Mouse (Mus musculus) heart, embryonic 14.5 days (tissue): Measurements from ENCODE around the gene Olfr969. TPM values are rescaled to one million over a fixed set of nuclear protein-coding genes. Genes with fewer than 3 reads are reported as not detected.
"Not testable (repeated sequence)": the region's sequence is repeated elsewhere in the genome, so short reads cannot be mapped to it uniquely, and the experiment has no call there.

ENCODE experiments used
- ATAC-seq: fragments of 200-750 bp; cut with Nextera tagmentation; 2 replicates; pipeline ENCODE4 v1.8.0; 2017; ENCODE audit warnings: low read depth, moderate TSS enrichment; ENCODE audit not compliant: insufficient number of reproducible peaks, insufficient read depth, low FRiP score
- H3K27ac ChIP-seq, 2 experiments: fragments of 200-500 bp in 1 of 2; fragments of 300-500 bp in 1 of 2; sonication (generic) in 1 of 2; replicated peaks in 1 of 2; 2 replicates each; pipeline ENCODE4 v1.5.1; 2012 to 2014; ENCODE audit warnings: low read depth in 2 of 2, low read length in 2 of 2, control low read depth in 1 of 2, mild to moderate bottlenecking in 1 of 2, mixed read lengths in 1 of 2; ENCODE audit not compliant: control insufficient read depth in 1 of 2, insufficient read depth in 1 of 2
- H3K27me3 ChIP-seq: fragments of 300-500 bp; sonication (generic); 2 replicates; pipeline ENCODE4 v1.6.1; 2014; ENCODE audit warnings: mild to moderate bottlenecking, low read length, control low read depth; ENCODE audit not compliant: control insufficient read depth, insufficient read depth
- H3K36me3 ChIP-seq: fragments of 300-500 bp; sonication (generic); 2 replicates; pipeline ENCODE4 v1.6.1; 2014; ENCODE audit warnings: mild to moderate bottlenecking, control low read depth, low read length, mixed read lengths; ENCODE audit not compliant: control insufficient read depth, insufficient read depth
- H3K4me1 ChIP-seq, 2 experiments: fragments of 200-500 bp in 1 of 2; fragments of 300-500 bp in 1 of 2; sonication (generic) in 1 of 2; 2 replicates each; pipeline ENCODE4 v1.6.1; 2012 to 2014; ENCODE audit warnings: low read length in 2 of 2, control low read depth in 1 of 2, mixed read lengths in 1 of 2; ENCODE audit not compliant: control insufficient read depth in 2 of 2, insufficient read depth in 2 of 2
- H3K4me2 ChIP-seq: fragments of 300-500 bp; sonication (generic); 2 replicates; pipeline ENCODE4 v1.6.1; 2014; ENCODE audit warnings: mild to moderate bottlenecking, low read length
- H3K4me3 ChIP-seq, 2 experiments: fragments of 200-500 bp in 1 of 2; fragments of 300-500 bp in 1 of 2; sonication (generic) in 1 of 2; 2 replicates each; pipeline ENCODE4 v1.5.1; 2012 to 2014; ENCODE audit warnings: low read length in 2 of 2, mild to moderate bottlenecking in 2 of 2, control low read depth in 1 of 2, low read depth in 1 of 2, moderate library complexity in 1 of 2; ENCODE audit not compliant: control insufficient read depth in 1 of 2, insufficient read depth in 1 of 2
- H3K9ac ChIP-seq: fragments of 300-500 bp; sonication (generic); 2 replicates; pipeline ENCODE4 v1.6.1; 2014; ENCODE audit warnings: mild to moderate bottlenecking, low read length
- H3K9me3 ChIP-seq: fragments of 300-500 bp; sonication (generic); 2 replicates; pipeline ENCODE4 v1.6.1; 2016; ENCODE audit warnings: low read length, control low read depth; ENCODE audit not compliant: control insufficient read depth
- WGBS: fragments of 180-500 bp; shearing (Covaris S2); extraction: QIAGEN DNeasy Blood & Tissue Kit; methylation state at CpG from one replicate; pipeline ENCODE4 v1.1.7; 2014; 5-methylcytosine and 5-hydroxymethylcytosine counted together
- polyA plus RNA-seq: library from polyadenylated mRNA; unstranded; fragments of >200 nt; fragmentation: Nextera tagmentation; extraction: Ambion mirVana; gene quantifications from 2 replicates; pipeline ENCODE4 v1.2.1, GENCODE M21; 2014

The Olfr969 gene
- polyA plus RNA-seq, result not detected in 2 replicates

GRCm38 (mm10) chr9:39790558-39790957, at the start of gene Olfr969:
TSS of gene Olfr969 (plus strand) at chr9:39790945.
- ATAC-seq, result no peak
- 70% methylated on average over 2 of the region's 2 CpGs for WGBS
- no peak within 1 kb of the TSS for H3K27ac ChIP-seq
- H3K36me3 ChIP-seq, result no peaks in the 10 kb centered on the region
- no peaks in the 10 kb centered on the region for H3K27me3 ChIP-seq
- H3K9ac ChIP-seq, result no peak within 1 kb of the TSS
- H3K9me3 ChIP-seq, result no peaks in the 10 kb centered on the region
- no peak within 1 kb of the TSS for H3K4me2 ChIP-seq
- no peaks in the 10 kb centered on the region for H3K4me1 ChIP-seq
- H3K4me3 ChIP-seq, result no peak within 1 kb of the TSS

- Histone ChIP-seq H3K36me3 (no peaks in the 10 kb centered on the region), H3K4me2 (no peak within 1 kb of the TSS), H3K9me3 (no peaks in the 10 kb centered on the region; the same call in 1 of the 2 replicates), H3K27me3 (no peaks in the 10 kb centered on the region), H3K9ac (no peak within 1 kb of the TSS), H3K4me3 (no peak within 1 kb of the TSS), H3K4me1 (no peaks in the 10 kb centered on the region), H3K27ac (no peak within 1 kb of the TSS)
- no peak for ATAC-seq
Measured at GRCm38 (mm10) chr9:39745949-39746348, 44.8 kb upstream of the Olfr969 start, which contains the start of gene Olfr967. TSS of gene Olfr967 (plus strand) at chr9:39746249.

- 80% methylated on average over 1 of the region's 1 CpGs for WGBS
- no peaks in the 10 kb centered on the region; the same call in 1 of the 2 replicates for H3K9me3 ChIP-seq
- no peak overlapping the region for H3K4me3 ChIP-seq
- no peak for ATAC-seq
- no peak overlapping the region for H3K27ac ChIP-seq
- no peaks in the 10 kb centered on the region for H3K4me1 ChIP-seq
- no peak overlapping the region for H3K4me2 ChIP-seq
- no peaks in the 10 kb centered on the region for H3K27me3 ChIP-seq
- H3K36me3 ChIP-seq, result no peaks in the 10 kb centered on the region
- H3K9ac ChIP-seq, result no peak overlapping the region
Measured at GRCm38 (mm10) chr9:39746428-39746827, 44.3 kb upstream of the Olfr969 start.

GRCm38 (mm10) chr9:39783153-39783552, 7.6 kb upstream of the Olfr969 start, which contains the start of gene Olfr968:
TSS of gene Olfr968 (minus strand) at chr9:39783253.
- Histone ChIP-seq H3K9me3 (no peaks in the 10 kb centered on the region), H3K27ac (no peak within 1 kb of the TSS), H3K4me3 (no peak within 1 kb of the TSS), H3K36me3 (no peaks in the 10 kb centered on the region), H3K4me1 (no peaks in the 10 kb centered on the region), H3K9ac (no peak within 1 kb of the TSS), H3K4me2 (no peak within 1 kb of the TSS), H3K27me3 (no peaks in the 10 kb centered on the region)
- WGBS, result 67% methylated on average over 1 of the region's 1 CpGs
- ATAC-seq, result no peak

GRCm38 (mm10) chr9:39808560-39808959, 17.8 kb downstream of the Olfr969 start, which contains the start of gene Olfr970:
TSS of gene Olfr970 (plus strand) at chr9:39808860.
- Histone ChIP-seq H3K4me3 (no peak within 1 kb of the TSS), H3K27me3 (no peaks in the 10 kb centered on the region), H3K9me3 (no peaks in the 10 kb centered on the region), H3K36me3 (no peaks in the 10 kb centered on the region), H3K4me1 (no peaks in the 10 kb centered on the region), H3K27ac (no peak within 1 kb of the TSS), H3K9ac (no peak within 1 kb of the TSS), H3K4me2 (no peak within 1 kb of the TSS)
- ATAC-seq, result no peak
- 72% methylated on average over 4 of the region's 4 CpGs for WGBS

- not testable (repeated sequence) for H3K36me3 ChIP-seq, H3K4me1 ChIP-seq, H3K4me2 ChIP-seq, H3K9ac ChIP-seq, H3K27ac ChIP-seq, H3K4me3 ChIP-seq, H3K9me3 ChIP-seq, H3K27me3 ChIP-seq, ATAC-seq
- 71% methylated on average over 1 of the region's 2 CpGs for WGBS
Measured at GRCm38 (mm10) chr9:39836576-39836975, 45.8 kb downstream of the Olfr969 start, which contains the start of gene Olfr971. TSS of gene Olfr971 (plus strand) at chr9:39836876.

Other genes with a start within 250 kb of the Olfr969 start
- not detected in 2 replicates for gene Olfr958, start 236.9 kb upstream of the Olfr969 start, polyA plus RNA-seq
- not detected in 2 replicates for gene Olfr959, start 215.4 kb upstream of the Olfr969 start, polyA plus RNA-seq
- 9.2 and 9.6 TPM in 2 replicates for gene AW551984, start 186.5 kb upstream of the Olfr969 start, polyA plus RNA-seq
- not detected in 2 replicates for gene Olfr148, start 180.3 kb upstream of the Olfr969 start, polyA plus RNA-seq
- not detected in 2 replicates for gene Olfr960, start 169.6 kb upstream of the Olfr969 start, polyA plus RNA-seq
- not detected in 2 replicates for gene Olfr961, start 145.9 kb upstream of the Olfr969 start, polyA plus RNA-seq
- not detected in 2 replicates for gene Olfr963, start 123.7 kb upstream of the Olfr969 start, polyA plus RNA-seq
- not detected in 2 replicates for gene Olfr149, start 83.8 kb upstream of the Olfr969 start, polyA plus RNA-seq
- gene Olfr965, start 79.6 kb upstream of the Olfr969 start, polyA plus RNA-seq, result not detected in 2 replicates
- gene Olfr150, start 60.0 kb upstream of the Olfr969 start, polyA plus RNA-seq, result not detected in 2 replicates
- gene Olfr967, start 44.7 kb upstream of the Olfr969 start, polyA plus RNA-seq, result not detected in 2 replicates
- not detected in 2 replicates for gene Olfr968, start 7.7 kb upstream of the Olfr969 start, polyA plus RNA-seq
- not detected in 2 replicates for gene Olfr970, start 17.9 kb downstream of the Olfr969 start, polyA plus RNA-seq
- not detected in 2 replicates for gene Olfr971, start 45.9 kb downstream of the Olfr969 start, polyA plus RNA-seq
- not detected in 2 replicates for gene Olfr972, start 75.5 kb downstream of the Olfr969 start, polyA plus RNA-seq
- gene Olfr229, start 116.4 kb downstream of the Olfr969 start, polyA plus RNA-seq, result not detected in 2 replicates
- not detected in 2 replicates for gene Olfr974, start 146.6 kb downstream of the Olfr969 start, polyA plus RNA-seq
- not detected in 2 replicates for gene Olfr975, start 161.1 kb downstream of the Olfr969 start, polyA plus RNA-seq
- gene Olfr976, start 170.2 kb downstream of the Olfr969 start, polyA plus RNA-seq, result not detected in 2 replicates
- not detected in 2 replicates for gene Olfr978, start 201.2 kb downstream of the Olfr969 start, polyA plus RNA-seq
- not detected in 2 replicates for gene Olfr979, start 212.5 kb downstream of the Olfr969 start, polyA plus RNA-seq
- gene Olfr980, start 218.6 kb downstream of the Olfr969 start, polyA plus RNA-seq, result not detected in 2 replicates
- gene Olfr981, start 230.5 kb downstream of the Olfr969 start, polyA plus RNA-seq, result not detected in 2 replicates